Mouse (Mus musculus) intestine, embryonic 14.5 days (tissue): ENCODE measurements at regions not wholly inside any gene's neighbourhood (a gene's known extent, or its start where the extent isn't known, plus 50 kb on each side); places are given as distances from the start of the nearest gene placed in this dataset.

Source experiments
- ATAC-seq: fragments of 200-750 bp; cut with Nextera tagmentation; replicated peaks from 2 replicates; pipeline ENCODE4 v1.8.0; 2017; ENCODE audit warnings: low read depth, moderate number of reproducible peaks, moderate TSS enrichment, moderate library complexity; ENCODE audit not compliant: low FRiP score, low TSS enrichment
- DNase-seq: peaks from one replicate; pipeline ENCODE4 v3.0.0-alpha.2; 2018; ENCODE audit warnings: low spot score
- H3K27ac ChIP-seq: fragments of 300-500 bp; sonication (generic); 2 replicates; pipeline ENCODE4 v1.5.1; 2014; ENCODE audit warnings: low read depth, mild to moderate bottlenecking, control low read depth
- H3K27me3 ChIP-seq: fragments of 300-500 bp; sonication (generic); replicated peaks from 2 replicates; pipeline ENCODE4 v1.6.1; 2014; ENCODE audit warnings: low read length, control low read depth; ENCODE audit not compliant: control insufficient read depth, insufficient read depth
- H3K36me3 ChIP-seq: fragments of 300-500 bp; sonication (generic); 2 replicates; pipeline ENCODE4 v1.6.1; 2014; ENCODE audit warnings: low read length, control low read depth; ENCODE audit not compliant: control insufficient read depth, insufficient read depth
- H3K4me1 ChIP-seq: fragments of 300-500 bp; sonication (generic); replicated peaks from 2 replicates; pipeline ENCODE4 v1.6.1; 2014; ENCODE audit warnings: low read length, control low read depth, mixed read lengths; ENCODE audit not compliant: control insufficient read depth, insufficient read depth
- H3K4me2 ChIP-seq: fragments of 300-500 bp; sonication (generic); 2 replicates; pipeline ENCODE4 v1.6.1; 2014; ENCODE audit warnings: low read length
- H3K4me3 ChIP-seq: fragments of 300-500 bp; sonication (generic); 2 replicates; pipeline ENCODE4 v1.5.1; 2014; ENCODE audit warnings: low read depth, low read length, control low read depth, mixed read lengths
- H3K9ac ChIP-seq: fragments of 300-500 bp; sonication (generic); 2 replicates; pipeline ENCODE4 v1.6.1; 2014; ENCODE audit warnings: mild to moderate bottlenecking, low read length
- H3K9me3 ChIP-seq: fragments of 300-500 bp; sonication (generic); 2 replicates; pipeline ENCODE4 v1.6.1; 2016; ENCODE audit warnings: low read length, control low read depth; ENCODE audit not compliant: control insufficient read depth
- WGBS: fragments of 180-500 bp; shearing (Covaris S2); extraction: QIAGEN DNeasy Blood & Tissue Kit; methylation state at CpG from one replicate; pipeline ENCODE4 v1.1.7; 2014; 5-methylcytosine and 5-hydroxymethylcytosine counted together

DNA sequence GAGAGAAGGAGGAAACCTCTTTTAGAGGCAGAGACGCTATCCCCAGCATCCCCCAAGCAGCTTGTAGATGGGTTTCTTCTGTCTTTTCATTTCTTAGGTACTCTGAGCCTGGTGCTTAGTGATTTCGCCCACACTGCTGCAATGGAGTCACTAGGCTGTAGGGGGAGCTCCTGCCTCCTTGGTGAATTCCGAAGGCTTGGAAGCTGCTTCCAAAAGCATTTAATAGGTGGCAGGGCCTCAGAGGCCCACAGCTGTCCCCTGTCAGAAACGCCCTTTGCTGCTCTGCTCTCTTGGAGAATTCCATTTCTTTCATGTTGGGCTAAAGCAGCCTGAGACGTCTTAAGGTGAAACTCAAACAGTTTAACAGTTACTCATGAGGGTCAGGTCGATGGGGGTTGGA lies 160.4 kb upstream of the Esrrg start:
- ATAC-seq: 0 out of 2 replicates have a peak, but pooled peaks have one; percentile 50
- H3K4me3 ChIP-seq: no peak overlapping the region
- WGBS: 7% methylated on average over 6 of the region's 6 CpGs

GRCm38 (mm10) chr1:187450106-187450505 lies 158.5 kb upstream of the Esrrg start:
- Histone ChIP-seq H3K9me3 (no peaks in the 10 kb centered on the region), H3K4me3 (no peak overlapping the region), H3K27me3 (no peaks in the 10 kb centered on the region), H3K4me1 (no peaks in the 10 kb centered on the region), H3K27ac (no peak overlapping the region), H3K36me3 (no peaks in the 10 kb centered on the region), H3K9ac (no peak overlapping the region), H3K4me2 (no peak overlapping the region)
- ATAC-seq (no peak), DNase-seq (no peak)
- WGBS: 69% methylated on average over 3 of the region's 3 CpGs

More for the DNA sequence above, 160.4 kb upstream of the Esrrg start:
- Histone ChIP-seq H3K4me2 (peak overlapping the region; percentile 7; the same call in 1 of the 2 replicates), H3K27me3 (no peaks in the 10 kb centered on the region), H3K4me1 (no peaks in the 10 kb centered on the region), H3K36me3 (no peaks in the 10 kb centered on the region), H3K9me3 (no peaks in the 10 kb centered on the region), H3K27ac (no peak overlapping the region), H3K9ac (no peak overlapping the region)
- peak; percentile 85 for DNase-seq

DNA sequence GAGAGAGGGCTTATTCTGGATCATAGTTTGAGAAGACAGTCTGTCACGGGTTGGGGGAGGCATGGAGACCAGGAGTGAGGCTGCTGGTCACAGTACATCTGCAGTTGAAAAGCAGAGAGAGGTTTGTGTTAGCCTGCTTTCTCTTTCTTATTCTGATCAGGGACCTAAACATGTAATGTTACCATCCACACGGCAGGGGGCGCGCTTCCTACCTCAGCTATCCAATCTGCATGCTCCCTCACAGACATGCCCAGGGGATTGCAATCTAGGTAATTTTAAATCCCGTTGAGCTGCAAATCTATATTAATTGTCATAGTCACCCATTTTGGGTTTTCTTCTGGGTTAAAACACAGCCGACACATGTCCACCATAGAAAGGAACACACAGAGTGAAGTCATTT lies 156.4 kb upstream of the Esrrg start:
- WGBS: 35% methylated on average over 6 of the region's 6 CpGs
- peak; percentile 76 for DNase-seq
- no peaks in the 10 kb centered on the region for H3K36me3 ChIP-seq

GRCm38 (mm10) chr1:187454431-187454830 lies 154.2 kb upstream of the Esrrg start:
- Histone ChIP-seq H3K9me3 (no peaks in the 10 kb centered on the region), H3K27ac (no peak overlapping the region), H3K4me2 (no peak overlapping the region), H3K9ac (no peak overlapping the region), H3K4me1 (no peaks in the 10 kb centered on the region), H3K4me3 (no peak overlapping the region), H3K27me3 (no peaks in the 10 kb centered on the region), H3K36me3 (no peaks in the 10 kb centered on the region)
- WGBS: 61% methylated on average over 5 of the region's 5 CpGs
- ATAC-seq (no peak), DNase-seq (no peak)

More for the DNA sequence above, 156.4 kb upstream of the Esrrg start:
- no peaks in the 10 kb centered on the region for H3K4me1 ChIP-seq
- H3K9me3 ChIP-seq: no peaks in the 10 kb centered on the region
- no peak overlapping the region for H3K4me3 ChIP-seq
- H3K27ac ChIP-seq: no peak overlapping the region
- no peaks in the 10 kb centered on the region for H3K27me3 ChIP-seq
- H3K9ac ChIP-seq: no peak overlapping the region
- ATAC-seq: no peak
- no peak overlapping the region for H3K4me2 ChIP-seq

DNA sequence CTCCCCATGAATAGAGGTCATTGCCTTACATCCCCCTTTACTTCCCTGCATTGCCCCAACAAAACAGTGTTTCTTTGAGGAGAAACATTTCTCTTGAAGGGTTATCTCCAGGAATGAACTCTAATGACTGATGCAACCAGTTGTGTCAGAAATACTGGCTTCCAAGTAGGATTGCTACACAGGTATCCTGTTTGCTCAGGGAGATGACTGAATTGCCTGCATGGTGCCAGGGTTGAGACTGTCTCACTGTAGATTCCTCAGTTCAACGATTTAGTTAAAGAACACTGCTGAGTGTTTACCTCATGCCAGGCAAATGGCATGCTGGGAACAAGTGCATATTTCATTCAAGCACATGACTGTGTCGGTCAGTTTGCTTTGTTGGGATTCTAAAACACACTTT lies 123.8 kb upstream of the Esrrg start:
- Histone ChIP-seq H3K9me3 (no peaks in the 10 kb centered on the region), H3K27ac (no peak overlapping the region), H3K27me3 (no peaks in the 10 kb centered on the region), H3K4me3 (no peak overlapping the region), H3K9ac (no peak overlapping the region), H3K4me1 (no peaks in the 10 kb centered on the region), H3K36me3 (no peaks in the 10 kb centered on the region), H3K4me2 (no peak overlapping the region)
- no peak for ATAC-seq
- 69% methylated on average over 2 of the region's 2 CpGs for WGBS
- no peak for DNase-seq

DNA sequence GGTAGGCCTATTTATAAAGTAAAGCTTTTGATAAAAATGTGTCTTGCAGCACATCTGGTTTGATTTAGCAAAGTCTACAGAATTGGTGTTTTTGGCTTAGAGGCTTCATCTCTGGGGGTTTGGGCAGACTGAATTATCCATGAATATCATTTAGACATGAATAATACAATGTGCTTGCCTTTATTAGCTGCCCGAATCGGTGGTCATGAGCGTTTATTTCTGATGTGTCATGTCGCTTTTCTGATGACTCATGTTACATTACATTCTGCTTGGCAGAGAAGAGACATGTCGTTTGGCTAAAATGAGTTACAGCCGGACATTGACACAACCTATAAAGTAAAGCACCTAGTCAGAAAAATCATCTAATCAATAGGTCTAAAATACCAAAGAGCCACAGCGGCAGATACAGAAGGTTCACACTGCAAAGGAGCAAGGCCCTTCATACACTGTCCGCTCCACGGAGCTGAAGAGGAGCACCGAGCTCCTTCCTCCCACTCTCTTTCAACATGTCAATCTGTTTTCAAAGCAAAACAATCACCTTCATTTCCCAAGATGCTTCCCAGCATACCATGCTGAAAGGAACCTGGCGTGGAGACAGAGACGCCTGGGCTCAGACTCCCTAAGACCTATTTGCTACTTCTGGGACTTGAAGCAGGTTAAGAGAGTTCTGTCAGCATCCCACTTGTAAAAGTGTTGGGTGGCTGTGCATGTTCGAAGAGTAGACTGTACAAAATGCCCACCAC lies 120.5 kb upstream of the Esrrg start:
- WGBS: 89% methylated on average over 13 of the region's 13 CpGs
- no peak for DNase-seq

DNA sequence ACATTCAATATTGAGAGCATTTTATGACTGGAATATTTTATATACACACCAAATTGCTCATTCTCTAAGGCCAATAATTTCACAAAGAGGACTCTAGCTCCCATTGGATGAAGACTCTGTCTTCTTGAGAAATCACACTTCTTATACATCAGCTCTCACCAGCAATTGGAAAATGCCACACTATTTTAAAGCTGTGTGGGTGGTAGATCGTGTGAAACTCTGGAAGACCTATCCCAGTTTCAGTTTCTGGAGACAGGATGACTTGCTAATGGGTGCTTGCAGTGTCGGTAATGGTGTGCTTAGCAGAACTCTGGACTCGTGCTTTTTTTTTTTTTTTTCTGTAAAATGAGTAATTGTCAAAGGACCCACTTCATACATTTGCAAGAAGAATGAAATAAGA lies 119.1 kb upstream of the Esrrg start:
- no peak overlapping the region for H3K27ac ChIP-seq

More for the DNA sequence above, 120.5 kb upstream of the Esrrg start:
- no peaks in the 10 kb centered on the region for H3K9me3 ChIP-seq
- H3K4me3 ChIP-seq: no peak overlapping the region
- no peak for ATAC-seq
- H3K4me2 ChIP-seq: no peak overlapping the region
- no peaks in the 10 kb centered on the region for H3K27me3 ChIP-seq
- no peak overlapping the region for H3K27ac ChIP-seq
- H3K9ac ChIP-seq: no peak overlapping the region
- no peaks in the 10 kb centered on the region for H3K4me1 ChIP-seq
- no peaks in the 10 kb centered on the region for H3K36me3 ChIP-seq

GRCm38 (mm10) chr1:187505368-187505767 lies 103.2 kb upstream of the Esrrg start:
- DNase-seq: no peak
- Histone ChIP-seq H3K27me3 (no peaks in the 10 kb centered on the region), H3K27ac (no peak overlapping the region), H3K9ac (no peak overlapping the region), H3K9me3 (no peaks in the 10 kb centered on the region), H3K4me2 (no peak overlapping the region), H3K4me1 (0 out of 2 replicates have a peak, but pooled peaks cover 4% of the 10 kb centered on the region), H3K36me3 (no peaks in the 10 kb centered on the region), H3K4me3 (no peak overlapping the region)
- no peak for ATAC-seq
- 35% methylated on average over 9 of the region's 9 CpGs for WGBS

More for the DNA sequence above, 119.1 kb upstream of the Esrrg start:
- DNase-seq (no peak), ATAC-seq (no peak)
- H3K27me3 ChIP-seq: no peaks in the 10 kb centered on the region
- H3K4me1 ChIP-seq: no peaks in the 10 kb centered on the region
- H3K9ac ChIP-seq: no peak overlapping the region
- H3K36me3 ChIP-seq: no peaks in the 10 kb centered on the region
- 84% methylated on average over 3 of the region's 3 CpGs for WGBS
- H3K4me3 ChIP-seq: no peak overlapping the region
- H3K4me2 ChIP-seq: no peak overlapping the region
- no peaks in the 10 kb centered on the region for H3K9me3 ChIP-seq

- Histone ChIP-seq H3K27me3 (no peaks in the 10 kb centered on the region), H3K4me1 (0 out of 2 replicates have a peak, but pooled peaks cover 4% of the 10 kb centered on the region), H3K27ac (no peak overlapping the region), H3K4me3 (no peak overlapping the region), H3K9ac (no peak overlapping the region), H3K36me3 (no peaks in the 10 kb centered on the region), H3K9me3 (no peaks in the 10 kb centered on the region), H3K4me2 (no peak overlapping the region)
- DNase-seq (no peak), ATAC-seq (no peak)
- WGBS: 79% methylated on average over 6 of the region's 6 CpGs
Measured at GRCm38 (mm10) chr1:187507217-187507616, 101.4 kb upstream of the Esrrg start.
